Mouse (Mus musculus) E14TG2a.4 (cell line): ENCODE results near the gene Gm12248.

Experiments
- CTCF ChIP-seq: conservative IDR thresholded peaks from 2 replicates; pipeline ENCODE4 v1.5.1; 2014; ENCODE audit warnings: low read length
- NANOG ChIP-seq: IDR thresholded peaks from 2 replicates; pipeline ENCODE4 v1.6.1; 2014; ENCODE audit warnings: borderline replicate concordance, low read length, mixed read lengths
- POU5F1 ChIP-seq: IDR thresholded peaks from 2 replicates; pipeline ENCODE4 v1.6.1; 2014; ENCODE audit warnings: low read length, borderline replicate concordance

DNA sequence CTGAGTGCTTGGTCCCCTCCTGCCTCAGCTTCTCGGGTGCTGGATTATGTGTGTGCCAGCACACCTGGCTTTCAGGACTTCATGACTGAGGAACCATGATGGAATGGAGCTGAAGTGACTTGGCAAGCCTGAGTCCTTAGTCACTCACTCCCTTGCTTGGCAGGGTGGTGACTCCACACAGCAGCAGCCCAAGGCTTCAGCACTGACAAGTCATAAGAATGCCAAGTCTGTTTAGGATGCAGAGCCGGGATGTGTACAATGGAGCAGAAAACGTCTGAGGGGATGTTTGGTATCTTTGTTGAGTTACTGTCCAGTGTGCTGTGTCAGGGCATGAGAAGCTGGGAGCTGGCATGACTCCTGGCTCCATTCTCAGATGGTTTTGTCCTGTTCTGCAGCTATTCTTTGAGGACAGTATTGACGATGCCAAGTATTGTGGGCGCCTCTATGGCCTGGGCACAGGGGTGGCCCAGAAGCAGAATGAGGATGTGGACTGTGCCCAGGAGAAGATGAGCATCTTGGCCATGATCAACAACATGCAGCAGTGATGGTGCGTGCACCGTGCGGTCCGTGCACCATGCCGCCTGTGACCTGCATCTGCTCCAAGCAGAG is 24.2 kb upstream of the Gm12248 start:
- TF ChIP-seq CTCF (no peak), NANOG (no peak), POU5F1 (no peak)
